Mouse (Mus musculus) MEL (cell line): ENCODE measurements around the gene Zfpl1. TPM values are rescaled to one million over a fixed set of nuclear protein-coding genes. Genes with fewer than 3 reads are reported as not detected.
"Not testable (repeated sequence)": the region's sequence is repeated elsewhere in the genome, so short reads cannot be mapped to it uniquely, and the experiment has no call there.

Experiments
- DNase-seq: peaks from one replicate; pipeline ENCODE4 v3.0.0; 2011; ENCODE audit warnings: low read depth, low spot score
- H3K27ac ChIP-seq: 2 replicates; pipeline ENCODE4 v1.5.1; 2012; ENCODE audit warnings: low read depth, mild to moderate bottlenecking, control low read depth, low read length, moderate library complexity; ENCODE audit not compliant: control insufficient read depth
- H3K27me3 ChIP-seq, 2 experiments: fragments of 150-350 bp in 1 of 2; sonication (generic) in 1 of 2; 2 replicates each; pipeline ENCODE4 v1.6.1; 2012; ENCODE audit warnings: low read length in 2 of 2, mild to moderate bottlenecking in 2 of 2, improper control_type of control experiment in 1 of 2, moderate library complexity in 1 of 2; ENCODE audit not compliant: insufficient read depth in 2 of 2, control insufficient read depth in 1 of 2
- H3K36me3 ChIP-seq, 2 experiments: 2 replicates each; pipeline ENCODE4 v1.6.1; 2012 to 2014; ENCODE audit warnings: low read length in 2 of 2, improper control_type of control experiment in 1 of 2, inconsistent platforms in 1 of 2, mild to moderate bottlenecking in 1 of 2; ENCODE audit not compliant: insufficient read depth in 2 of 2, control insufficient read depth in 1 of 2
- H3K4me1 ChIP-seq, 2 experiments: fragments of 150-350 bp in 1 of 2; sonication (generic) in 1 of 2; 2 replicates each; pipeline ENCODE4 v1.6.1; 2012; ENCODE audit warnings: low read length in 2 of 2, improper control_type of control experiment in 1 of 2, mild to moderate bottlenecking in 1 of 2; ENCODE audit not compliant: insufficient read depth in 2 of 2, control insufficient read depth in 1 of 2
- H3K4me3 ChIP-seq, 2 experiments: fragments of 150-350 bp in 1 of 2; sonication (generic) in 1 of 2; 2 replicates each; pipeline ENCODE4 v1.5.1; 2012; ENCODE audit warnings: low read depth in 2 of 2, low read length in 2 of 2, mild to moderate bottlenecking in 2 of 2, moderate library complexity in 2 of 2, control low read depth in 1 of 2, improper control_type of control experiment in 1 of 2; ENCODE audit not compliant: control insufficient read depth in 1 of 2, insufficient read depth in 1 of 2
- H3K79me2 ChIP-seq: 2 replicates; pipeline ENCODE4 v1.6.1; 2012; ENCODE audit warnings: mild to moderate bottlenecking, low read length, moderate library complexity; ENCODE audit not compliant: control insufficient read depth, poor library complexity, insufficient read depth
- H3K9ac ChIP-seq: 2 replicates; pipeline ENCODE4 v1.6.1; 2012; ENCODE audit warnings: low read depth, mild to moderate bottlenecking, control low read depth, low read length, moderate library complexity; ENCODE audit not compliant: control insufficient read depth, poor library complexity, severe bottlenecking
- H3K9me3 ChIP-seq: fragments of 150-350 bp; sonication (generic); replicated peaks from 2 replicates; pipeline ENCODE4 v1.6.1; 2012; ENCODE audit warnings: mild to moderate bottlenecking, low read length, improper control_type of control experiment, moderate library complexity; ENCODE audit not compliant: insufficient read depth
- CHD1 ChIP-seq: IDR thresholded peaks from 2 replicates; pipeline ENCODE4 v1.6.1; 2012; ENCODE audit warnings: low read depth, mild to moderate bottlenecking, inconsistent platforms, low read length, improper control_type of control experiment
- CTCF ChIP-seq, 3 experiments: IDR thresholded peaks in 2 of 3; conservative IDR thresholded peaks in 1 of 3; 2 replicates each; pipeline ENCODE4 v1.5.1; 2011 to 2012; ENCODE audit warnings: low read length in 3 of 3, low read depth in 2 of 3, mild to moderate bottlenecking in 2 of 3, improper control_type of control experiment in 1 of 3, inconsistent platforms in 1 of 3, mixed read lengths in 1 of 3, moderate library complexity in 1 of 3; ENCODE audit not compliant: control insufficient read depth in 1 of 3, insufficient read depth in 1 of 3, poor library complexity in 1 of 3, severe bottlenecking in 1 of 3
- ETS1 ChIP-seq: IDR thresholded peaks from 2 replicates; pipeline ENCODE4 v1.6.1; 2012; ENCODE audit warnings: low read depth, mild to moderate bottlenecking, inconsistent platforms, low read length, improper control_type of control experiment, moderate library complexity
- GATA1 ChIP-seq: IDR thresholded peaks from 2 replicates; pipeline ENCODE4 v1.6.1; 2011; ENCODE audit warnings: low read depth, low read length, improper control_type of control experiment
- HCFC1 ChIP-seq: IDR thresholded peaks from 2 replicates; pipeline ENCODE4 v1.6.1; 2012; ENCODE audit warnings: low read depth, mild to moderate bottlenecking, inconsistent platforms, low read length, improper control_type of control experiment, moderate library complexity
- KAT2A ChIP-seq: conservative IDR thresholded peaks from 2 replicates; pipeline ENCODE4 v1.6.1; 2012; ENCODE audit warnings: low read depth, low read length, improper control_type of control experiment, inconsistent platforms
- MAX ChIP-seq: IDR thresholded peaks from 2 replicates; pipeline ENCODE4 v1.6.1; 2011; ENCODE audit warnings: low read length, improper control_type of control experiment
- MAZ ChIP-seq: IDR thresholded peaks from 2 replicates; pipeline ENCODE4 v1.6.1; 2012; ENCODE audit warnings: low read depth, mild to moderate bottlenecking, inconsistent platforms, low read length, improper control_type of control experiment
- MYC ChIP-seq: IDR thresholded peaks from 2 replicates; pipeline ENCODE4 v1.6.1; 2011; ENCODE audit warnings: low read depth, mild to moderate bottlenecking, low read length, improper control_type of control experiment, moderate library complexity
- NELFE ChIP-seq: IDR thresholded peaks from 2 replicates; pipeline ENCODE4 v1.6.1; 2011; ENCODE audit warnings: low read depth, low read length, improper control_type of control experiment
- POLR2A ChIP-seq, 2 experiments: IDR thresholded peaks; 2 replicates each; pipeline ENCODE4 v1.6.1; 2011 to 2012; ENCODE audit warnings: low read length in 2 of 2, mild to moderate bottlenecking in 2 of 2, control low read depth in 1 of 2, improper control_type of control experiment in 1 of 2, low read depth in 1 of 2, moderate library complexity in 1 of 2; ENCODE audit not compliant: control insufficient read depth in 1 of 2, insufficient read depth in 1 of 2, poor library complexity in 1 of 2
- POLR2AphosphoS5 ChIP-seq: IDR thresholded peaks from 2 replicates; pipeline ENCODE4 v1.6.1; 2012; ENCODE audit warnings: low read depth, borderline replicate concordance, mild to moderate bottlenecking, inconsistent platforms, low read length, moderate library complexity, mixed read lengths
- RAD21 ChIP-seq: IDR thresholded peaks from 2 replicates; pipeline ENCODE4 v1.6.1; 2011; ENCODE audit warnings: mild to moderate bottlenecking, low read depth, low read length, improper control_type of control experiment
- SIN3A ChIP-seq: IDR thresholded peaks from 2 replicates; pipeline ENCODE4 v1.6.1; 2012; ENCODE audit warnings: low read length, improper control_type of control experiment, inconsistent platforms
- SMC3 ChIP-seq: IDR thresholded peaks from 2 replicates; pipeline ENCODE4 v1.6.1; 2011; ENCODE audit warnings: low read depth, low read length, improper control_type of control experiment
- TAL1 ChIP-seq: IDR thresholded peaks from 2 replicates; pipeline ENCODE4 v1.6.1; 2012; ENCODE audit warnings: mild to moderate bottlenecking, inconsistent platforms, low read length, moderate library complexity, mixed read lengths
- TBP ChIP-seq: IDR thresholded peaks from 2 replicates; pipeline ENCODE4 v1.8.0; 2011; ENCODE audit warnings: low read depth, low read length, improper control_type of control experiment
- TCF12 ChIP-seq: IDR thresholded peaks from 2 replicates; pipeline ENCODE4 v1.6.1; 2014; ENCODE audit warnings: low read depth, mild to moderate bottlenecking, inconsistent platforms, low read length, improper control_type of control experiment, moderate library complexity
- UBTF ChIP-seq: IDR thresholded peaks from 2 replicates; pipeline ENCODE4 v1.6.1; 2012; ENCODE audit warnings: low read depth, mild to moderate bottlenecking, inconsistent platforms, low read length, improper control_type of control experiment, moderate library complexity, borderline replicate concordance; ENCODE audit not compliant: insufficient read depth
- ZC3H11A ChIP-seq: IDR thresholded peaks from 2 replicates; pipeline ENCODE4 v1.6.1; 2012; ENCODE audit warnings: low read depth, mild to moderate bottlenecking, inconsistent platforms, low read length, improper control_type of control experiment
- polyA plus RNA-seq, 2 experiments: library from polyadenylated mRNA; stranded (reverse) in 1 of 2; unstranded in 1 of 2; fragments of >175 nt in 1 of 2; fragments of >200 nt in 1 of 2; gene quantifications; 2 replicates each; pipeline versions ENCODE4 v1.2.1 to v1.2.4; 2012; ENCODE audit warnings: low replicate concordance in 2 of 2, low read depth in 1 of 2; ENCODE audit not compliant: insufficient read length in 2 of 2, insufficient read depth in 1 of 2, missing spikeins in 1 of 2
- total RNA-seq: library from RNA; depleted of rRNA; stranded (reverse); fragments of 300-350 nt; gene quantifications from 2 replicates; pipeline ENCODE4 v1.2.3, GENCODE M21; 2012

Zfpl1 gene
- total and polyA plus RNA-seq, 3 experiments, result 40.1 to 56.4 TPM; not detected in 1

GRCm38 (mm10) chr19:6045366-6046293 lies 39.1 kb downstream of the Zfpl1 start:
- TF ChIP-seq HCFC1 (peak; percentile 46), MYC (0 out of 2 replicates have a peak, but pooled peaks have one; percentile 14), GATA1 (peak; percentile 8; the same call in 1 of the 2 replicates), UBTF (no peak), MAX (peak; percentile 40), KAT2A (peak; percentile 31; the same call in 1 of the 2 replicates), POLR2AphosphoS5 (no peak), POLR2A (IDR thresholded peaks at IDR 0.05; ENCODE audit: control insufficient read depth in 1 of 2, insufficient read depth in 1 of 2, low read depth in 1 of 2, low read length in 2 of 2, poor library complexity in 1 of 2) (no peak; a peak in 1 of 4 replicates), TBP (no peak; the same call in 1 of the 2 replicates), TCF12 (no peak), RAD21 (peak; percentile 1; the same call in 1 of the 2 replicates), CTCF (IDR thresholded peaks at IDR 0.05 in 2 of 3, conservative IDR thresholded peaks at IDR 0.05 in 1 of 3; ENCODE audit: control insufficient read depth in 1 of 3, insufficient read depth in 1 of 3, low read depth in 2 of 3, low read length in 3 of 3, poor library complexity in 1 of 3, severe bottlenecking in 1 of 3) (peak in 1 of 3 experiments; percentile 11; a peak in 1 of 6 replicates), SIN3A (no peak; the same call in 1 of the 2 replicates), NELFE (0 out of 2 replicates have a peak, but pooled peaks have one; percentile 31), CHD1 (peak; percentile 53; the same call in 1 of the 2 replicates), MAZ (peak; percentile 78; the same call in 1 of the 2 replicates)
- Histone ChIP-seq H3K36me3 (peaks cover 0 to 12% of the 10 kb centered on the region in 2 experiments; a peak in 1 of 4 replicates), H3K79me2 (peaks cover 22% of the 10 kb centered on the region), H3K9me3 (no peaks in the 10 kb centered on the region), H3K27ac (peak overlapping the region; percentile 94), H3K4me3 (peak overlapping the region; percentile 61 to 75), H3K4me1 (peaks cover 3 to 23% of the 10 kb centered on the region in 2 experiments; a peak in 3 of 4 replicates), H3K9ac (peak overlapping the region; percentile 77), H3K27me3 (no peaks in the 10 kb centered on the region)
- peak; percentile 87 for DNase-seq

GRCm38 (mm10) chr19:6044102-6044501 lies 40.7 kb downstream of the Zfpl1 start:
- Histone ChIP-seq H3K4me1 (peaks cover 3 to 22% of the 10 kb centered on the region in 2 experiments; a peak in 3 of 4 replicates), H3K79me2 (peaks cover 20% of the 10 kb centered on the region), H3K36me3 (peaks cover 0 to 14% of the 10 kb centered on the region in 2 experiments; a peak in 2 of 4 replicates)
- DNase-seq, result peak; percentile 81
- H3K4me3 ChIP-seq, H3K9me3 ChIP-seq, H3K27ac ChIP-seq, H3K27me3 ChIP-seq, H3K9ac ChIP-seq: not testable (repeated sequence)
- TF ChIP-seq ETS1 (0 out of 2 replicates have a peak, but pooled peaks have one; percentile 10), SIN3A (peak; percentile 84), TAL1 (peak; percentile 24; the same call in 1 of the 2 replicates), ZC3H11A (peak; percentile 54), CTCF (IDR thresholded peaks at IDR 0.05 in 2 of 3, conservative IDR thresholded peaks at IDR 0.05 in 1 of 3; ENCODE audit: control insufficient read depth in 1 of 3, insufficient read depth in 1 of 3, low read depth in 2 of 3, low read length in 3 of 3, poor library complexity in 1 of 3, severe bottlenecking in 1 of 3) (peak; percentile 22 to 82 (median 35); a peak in 4 of 6 replicates), HCFC1 (peak; percentile 27; the same call in 1 of the 2 replicates), RAD21 (peak; percentile 85), GATA1 (0 out of 2 replicates have a peak, but pooled peaks have one; percentile 3), SMC3 (peak; percentile 69)
